Mouse (Mus musculus): Measurements from ENCODE around the gene Kcnk3.

- TF ChIP-seq POLR2A (IDR thresholded peaks at IDR 0.05; ENCODE audit: insufficient read depth, low read length) (no peak), EP300 (IDR thresholded peaks at IDR 0.05; ENCODE audit: insufficient read depth, low read depth, low read length) (no peak)
Measured at GRCm38 (mm10) chr5:30626331-30627105, 38.5 kb downstream of the Kcnk3 start.

Data from ES-Bruce4 (cell line).